Mouse (Mus musculus) T-helper 1 cell (primary cell): ENCODE measurements around the gene G6pc2.

Experiments
- in situ Hi-C: fragments of 300-600 bp; cut with MboI, MseI; formaldehyde crosslinking; loops from one replicate; pipeline ENCODE4 v1.15.1; 2025; ENCODE audit warnings: high pct_unique_total_duplicates

The G6pc2 gene

GRCm38 (mm10) chr2:69210773-69211172 is at the start of gene G6pc2:
G6pc2 (plus strand) TSS chr2:69211073.
- in situ Hi-C loops, result no loop called here

- in situ Hi-C loops, result no loop called here
These were observed 40.3 kb upstream of the G6pc2 start for GRCm38 (mm10) chr2:69170395-69171077.

GRCm38 (mm10) chr2:69175296-69175695 is 35.6 kb upstream of the G6pc2 start:
- in situ Hi-C loops, result no loop called here

GRCm38 (mm10) chr2:69179721-69180120 is 31.2 kb upstream of the G6pc2 start:
- in situ Hi-C loops, result loop anchor here (10.0 kb wide), 1 partner anchor 395 kb away; no protein-coding TSS in a partner anchor

- in situ Hi-C loops, result loop anchor here (10.0 kb wide), 1 partner anchor 403 kb away; no protein-coding TSS in a partner anchor
These were observed 22.9 kb upstream of the G6pc2 start for GRCm38 (mm10) chr2:69187990-69188389.

GRCm38 (mm10) chr2:69188732-69189131 is 22.1 kb upstream of the G6pc2 start:
- in situ Hi-C loops, result loop anchor here (10.0 kb wide), 1 partner anchor 404 kb away; no protein-coding TSS in a partner anchor

GRCm38 (mm10) chr2:69189222-69189621 is 21.7 kb upstream of the G6pc2 start:
- in situ Hi-C loops, result loop anchor here (10.0 kb wide), 1 partner anchor 404 kb away; no protein-coding TSS in a partner anchor

GRCm38 (mm10) chr2:69191059-69191458 is 19.8 kb upstream of the G6pc2 start:
- in situ Hi-C loops, result no loop called here

GRCm38 (mm10) chr2:69193555-69193954 is 17.3 kb upstream of the G6pc2 start:
- in situ Hi-C loops, result no loop called here

- in situ Hi-C loops, result no loop called here
These were observed 5.7 kb upstream of the G6pc2 start for GRCm38 (mm10) chr2:69205185-69205584.

GRCm38 (mm10) chr2:69205791-69206351 is 5.0 kb upstream of the G6pc2 start, which contains the start of gene Spc25:
Spc25 (minus strand) TSS chr2:69206194.
- in situ Hi-C loops, result no loop called here

- in situ Hi-C loops, result no loop called here
These were observed 4.3 kb upstream of the G6pc2 start for GRCm38 (mm10) chr2:69206523-69206922.

GRCm38 (mm10) chr2:69209684-69210083 is 1.2 kb upstream of the G6pc2 start:
- in situ Hi-C loops, result no loop called here

- in situ Hi-C loops, result no loop called here
These were observed 1.8 kb downstream of the G6pc2 start for GRCm38 (mm10) chr2:69212652-69213051.

GRCm38 (mm10) chr2:69215242-69215641 is 4.4 kb downstream of the G6pc2 start:
- in situ Hi-C loops, result no loop called here

- in situ Hi-C loops, result no loop called here
These were observed 11.1 kb downstream of the G6pc2 start for GRCm38 (mm10) chr2:69221868-69222416.

GRCm38 (mm10) chr2:69222815-69223214 is 11.9 kb downstream of the G6pc2 start:
- in situ Hi-C loops, result no loop called here

- in situ Hi-C loops, result no loop called here
These were observed 13.9 kb downstream of the G6pc2 start for GRCm38 (mm10) chr2:69224724-69225123.

- in situ Hi-C loops, result no loop called here
These were observed 16.0 kb downstream of the G6pc2 start for GRCm38 (mm10) chr2:69226876-69227275.

- in situ Hi-C loops, result no loop called here
These were observed 17.8 kb downstream of the G6pc2 start for GRCm38 (mm10) chr2:69228635-69229034.

- in situ Hi-C loops, result no loop called here
These were observed 19.3 kb downstream of the G6pc2 start for GRCm38 (mm10) chr2:69230137-69230536.

GRCm38 (mm10) chr2:69232101-69232500 is 21.2 kb downstream of the G6pc2 start:
- in situ Hi-C loops, result no loop called here
